Mouse (Mus musculus) mature B cell (primary cell): ENCODE results near the gene Plxnb1.

Experiments
- in situ Hi-C: fragments of 300-500 bp; cut with MboI; formaldehyde crosslinking; loops from 2 replicates; pipeline ENCODE4 v1.14.3; 2019

Gene Plxnb1

DNA sequence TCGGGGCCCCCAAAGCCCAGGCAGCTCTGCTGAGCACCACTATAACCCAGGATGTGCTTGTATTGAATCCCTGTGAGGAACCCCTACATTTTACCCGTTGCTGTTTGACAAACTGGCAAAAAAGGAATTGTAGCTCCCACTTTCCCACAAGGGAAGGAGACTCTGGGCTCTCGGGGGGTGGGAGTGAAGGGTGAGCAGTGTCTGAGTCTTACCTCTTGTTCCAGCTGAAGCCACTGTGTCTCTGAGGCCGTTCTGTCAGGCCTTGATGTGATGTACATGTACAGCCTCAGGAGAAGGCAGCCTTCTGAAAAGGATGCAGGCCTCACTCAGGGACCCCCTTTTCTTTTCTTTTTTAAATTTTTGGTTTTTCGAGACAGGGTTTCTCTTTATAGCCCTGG, 34.3 kb upstream of the Plxnb1 start:
- in situ Hi-C loops = loop anchor here (10.0 kb wide), 1 partner anchor 56 kb away; no protein-coding TSS in a partner anchor

- in situ Hi-C loops = loop anchor here (10.0 kb wide), 1 partner anchor 63 kb away; no protein-coding TSS in a partner anchor
Observed at GRCm38 (mm10) chr9:109068095-109068735, 27.0 kb upstream of the Plxnb1 start.

GRCm38 (mm10) chr9:109073661-109074573, 21.3 kb upstream of the Plxnb1 start, which contains the start of gene Atrip:
Atrip (minus strand) TSS chr9:109074124.
- in situ Hi-C loops = no loop called here

DNA sequence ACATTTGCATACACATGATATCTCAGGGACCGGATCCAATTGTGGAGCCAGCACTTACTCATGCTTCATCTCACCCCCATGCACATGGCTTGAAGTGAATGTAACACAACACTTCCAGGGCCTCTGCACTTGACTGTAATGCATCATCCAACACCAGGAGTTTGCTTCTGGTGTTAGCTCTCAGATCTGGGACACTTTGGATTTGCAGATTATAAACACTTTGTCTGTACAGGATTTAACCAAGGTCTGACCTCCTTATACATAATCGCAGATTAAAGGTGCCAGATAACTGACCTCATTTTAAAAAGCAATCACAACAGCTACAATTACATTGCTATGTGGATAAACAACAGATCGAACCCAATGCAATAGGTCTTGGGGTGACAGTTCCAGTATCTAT, 14.7 kb upstream of the Plxnb1 start:
- in situ Hi-C loops = no loop called here

DNA sequence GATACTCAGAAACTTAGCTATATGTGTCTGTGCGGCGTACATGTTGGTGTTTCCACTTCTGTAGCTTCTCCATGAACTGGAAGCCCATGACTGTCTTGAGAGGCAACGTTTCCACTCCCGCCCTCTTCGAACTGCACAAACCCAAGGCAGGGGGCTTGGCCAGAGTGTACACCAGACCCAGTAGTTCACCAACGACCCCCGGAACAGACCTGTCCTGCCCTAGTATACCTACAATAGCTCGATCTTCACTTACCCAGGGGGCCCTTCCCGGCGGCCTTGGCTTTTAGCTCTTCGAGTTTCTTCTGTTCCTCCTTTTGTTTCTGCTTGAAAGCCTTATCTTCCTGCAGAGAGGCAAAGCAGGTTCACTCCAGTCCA, 13.5 kb upstream of the Plxnb1 start:
- in situ Hi-C loops = no loop called here

GRCm38 (mm10) chr9:109082124-109082800, 12.9 kb upstream of the Plxnb1 start, which contains the start of the genes Ccdc51 and Tma7:
Ccdc51 (plus strand) TSS chr9:109082493.
Tma7 (minus strand) TSS chr9:109082587.
- in situ Hi-C loops = no loop called here

DNA sequence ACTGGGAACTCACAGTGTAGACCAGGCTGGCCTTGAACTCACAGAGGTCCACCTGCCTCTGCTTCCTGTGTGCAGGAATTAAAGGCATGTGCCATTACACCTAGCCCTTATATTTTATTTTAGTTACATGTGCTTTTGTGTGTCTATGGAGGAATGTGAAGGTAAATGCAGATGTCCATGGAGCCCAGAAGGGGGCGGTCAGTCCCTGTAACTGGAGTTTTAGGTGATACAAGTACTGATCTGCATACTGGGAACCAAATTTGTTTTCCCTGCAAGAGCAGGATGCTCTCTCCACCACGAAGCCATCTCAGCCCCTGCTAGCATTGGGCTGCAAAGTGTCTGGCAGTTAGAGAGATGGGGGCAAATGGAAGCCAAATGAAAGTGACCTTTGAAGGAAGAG, 10.3 kb upstream of the Plxnb1 start:
- in situ Hi-C loops = no loop called here

GRCm38 (mm10) chr9:109087987-109088386, 7.2 kb upstream of the Plxnb1 start:
- in situ Hi-C loops = no loop called here

DNA sequence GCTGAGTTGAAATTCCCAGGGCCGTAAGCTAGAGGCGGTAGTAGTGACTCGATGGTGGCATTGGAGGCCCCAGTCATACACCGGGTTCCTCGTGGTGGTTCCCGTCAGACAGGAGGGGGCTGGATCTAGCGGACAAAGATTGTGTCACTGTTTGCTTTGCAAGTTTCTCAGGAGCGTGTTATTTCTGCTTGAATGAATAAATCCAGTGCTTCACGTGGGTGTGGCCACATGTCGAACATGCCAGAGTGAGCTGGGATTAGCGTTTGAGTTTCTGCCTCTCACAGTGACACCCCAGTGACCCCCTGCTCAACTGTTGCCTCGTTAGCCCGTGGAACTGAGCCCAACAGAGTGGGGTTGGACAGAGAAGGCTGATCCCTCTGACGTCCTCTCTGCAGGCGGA, 4.7 kb upstream of the Plxnb1 start:
- in situ Hi-C loops = no loop called here

GRCm38 (mm10) chr9:109091802-109092201, 3.4 kb upstream of the Plxnb1 start:
- in situ Hi-C loops = no loop called here

DNA sequence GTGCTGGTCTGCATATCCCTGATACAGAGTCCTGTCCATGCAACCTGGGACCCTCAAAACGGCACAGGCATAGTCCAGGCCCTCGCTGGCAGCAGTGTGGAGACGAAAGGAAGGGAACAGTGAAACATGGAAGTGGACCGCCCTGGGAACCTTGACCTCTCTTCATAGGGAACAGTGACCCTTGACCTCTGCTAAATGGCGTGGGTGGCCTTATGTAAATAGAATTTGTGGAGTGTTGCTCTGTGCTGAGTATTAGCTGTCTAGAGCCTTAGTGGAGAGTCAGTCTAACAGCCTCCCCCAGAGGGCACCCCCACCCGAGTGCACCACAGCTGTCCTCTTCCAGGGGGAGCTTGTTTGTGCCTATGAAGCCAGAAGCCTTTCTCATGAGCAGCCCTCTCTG, 2.4 kb upstream of the Plxnb1 start:
- in situ Hi-C loops = no loop called here

- in situ Hi-C loops = no loop called here
Observed at GRCm38 (mm10) chr9:109093786-109094552, 1.2 kb upstream of the Plxnb1 start.

GRCm38 (mm10) chr9:109094553-109095136, 544 bp upstream of the Plxnb1 start:
- in situ Hi-C loops = no loop called here

DNA sequence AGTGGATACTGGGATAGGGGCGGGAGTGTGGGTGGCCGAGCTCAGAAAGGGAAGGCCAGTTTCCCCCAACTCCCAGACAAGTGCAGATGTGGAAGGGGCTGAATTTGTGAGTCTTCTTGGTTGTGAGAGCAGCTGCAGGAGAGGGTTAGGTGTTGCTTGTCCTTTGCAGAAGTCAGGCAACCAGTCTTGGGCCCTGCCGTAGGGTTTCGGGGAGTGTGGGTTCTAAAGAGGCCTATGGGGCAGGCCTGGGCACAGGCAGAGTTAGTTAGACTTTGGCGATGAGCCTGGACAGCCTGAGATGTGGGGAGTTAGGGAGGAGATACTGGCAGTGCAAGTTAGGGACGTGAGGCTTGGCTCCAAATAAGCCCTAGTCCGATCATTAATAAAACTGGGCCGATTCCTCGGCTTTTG, 1.1 kb downstream of the Plxnb1 start:
- in situ Hi-C loops = no loop called here

DNA sequence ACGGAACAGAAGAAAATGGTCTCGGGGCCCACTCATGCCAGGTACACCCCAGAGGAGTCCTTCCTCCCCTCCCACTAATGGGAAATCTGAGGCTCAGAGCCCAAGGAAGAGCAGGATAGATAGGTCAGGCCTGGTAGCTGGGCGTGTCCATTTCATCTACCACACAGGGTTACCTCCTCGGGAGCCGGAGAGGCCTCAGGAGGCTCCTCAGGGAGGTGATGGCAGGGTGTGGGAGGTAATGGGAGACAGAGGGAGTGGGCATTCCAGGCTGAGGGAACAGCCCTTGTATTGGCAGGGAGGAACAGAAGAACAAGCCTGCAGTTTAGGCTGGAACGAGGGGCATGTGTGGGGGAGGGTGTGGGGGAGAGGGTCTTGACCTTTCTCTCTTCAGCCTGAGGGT, 1.7 kb downstream of the Plxnb1 start:
- in situ Hi-C loops = no loop called here

- in situ Hi-C loops = no loop called here
Observed at GRCm38 (mm10) chr9:109097291-109097690, 2.1 kb downstream of the Plxnb1 start.

DNA sequence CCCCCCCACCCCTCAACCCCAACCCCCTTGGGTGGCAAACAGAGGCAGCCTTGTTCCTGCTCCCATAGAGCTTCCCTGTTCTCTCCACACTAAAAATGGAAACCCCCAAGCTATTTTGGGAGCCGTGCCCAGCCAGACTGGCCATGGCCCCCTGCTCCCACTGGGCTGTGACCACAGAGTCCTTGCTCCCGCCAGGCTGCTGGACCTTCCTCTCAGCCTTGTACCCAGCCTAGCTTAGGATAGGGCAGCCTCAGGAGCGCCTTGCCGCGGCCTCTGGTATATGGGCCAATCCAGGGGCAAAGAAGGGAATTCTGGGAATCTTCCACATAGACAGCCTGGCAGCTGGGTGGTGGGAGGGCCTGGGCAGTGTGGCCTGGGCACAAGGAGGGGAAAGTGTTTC, 2.6 kb downstream of the Plxnb1 start:
- in situ Hi-C loops = no loop called here

DNA sequence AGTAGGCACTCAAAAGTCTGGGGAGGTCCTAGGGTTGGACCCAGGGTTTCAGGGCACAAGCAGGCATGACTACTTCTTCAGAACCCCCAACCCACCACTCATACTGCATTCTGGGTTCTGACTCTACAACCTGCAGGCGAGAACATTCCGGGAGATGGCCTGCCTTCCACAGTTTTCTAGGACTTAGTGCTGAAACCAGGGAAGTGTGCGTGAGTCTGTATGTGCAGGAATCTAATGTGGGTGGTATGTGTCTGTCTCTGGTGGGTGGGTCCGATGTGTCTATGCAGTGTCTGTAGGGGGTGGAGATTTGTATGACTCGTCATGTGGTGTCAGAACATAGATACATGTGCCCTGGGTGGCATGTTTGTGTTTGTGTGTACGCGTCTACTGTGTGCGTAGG, 3.2 kb downstream of the Plxnb1 start:
- in situ Hi-C loops = no loop called here

DNA sequence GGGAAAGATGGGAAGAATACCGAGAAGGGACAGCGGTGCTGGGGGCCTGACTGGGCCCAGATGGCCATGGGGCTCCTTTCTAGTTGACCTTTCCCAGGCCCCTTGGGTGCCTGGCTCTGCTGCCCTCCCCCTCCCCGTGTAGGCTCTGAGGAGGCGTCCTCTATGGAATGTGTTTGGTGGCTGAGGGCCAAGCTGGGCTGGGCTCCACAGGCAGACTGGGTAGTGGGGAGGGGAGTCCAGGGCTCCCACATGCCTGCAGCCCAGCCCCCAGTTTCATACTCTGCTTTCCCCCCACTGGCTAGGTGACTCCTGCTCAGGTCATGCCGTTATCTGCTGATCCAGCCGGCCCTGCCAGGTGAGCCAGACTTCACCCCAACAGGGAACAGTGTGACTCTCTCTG, 3.8 kb downstream of the Plxnb1 start:
- in situ Hi-C loops = no loop called here

DNA sequence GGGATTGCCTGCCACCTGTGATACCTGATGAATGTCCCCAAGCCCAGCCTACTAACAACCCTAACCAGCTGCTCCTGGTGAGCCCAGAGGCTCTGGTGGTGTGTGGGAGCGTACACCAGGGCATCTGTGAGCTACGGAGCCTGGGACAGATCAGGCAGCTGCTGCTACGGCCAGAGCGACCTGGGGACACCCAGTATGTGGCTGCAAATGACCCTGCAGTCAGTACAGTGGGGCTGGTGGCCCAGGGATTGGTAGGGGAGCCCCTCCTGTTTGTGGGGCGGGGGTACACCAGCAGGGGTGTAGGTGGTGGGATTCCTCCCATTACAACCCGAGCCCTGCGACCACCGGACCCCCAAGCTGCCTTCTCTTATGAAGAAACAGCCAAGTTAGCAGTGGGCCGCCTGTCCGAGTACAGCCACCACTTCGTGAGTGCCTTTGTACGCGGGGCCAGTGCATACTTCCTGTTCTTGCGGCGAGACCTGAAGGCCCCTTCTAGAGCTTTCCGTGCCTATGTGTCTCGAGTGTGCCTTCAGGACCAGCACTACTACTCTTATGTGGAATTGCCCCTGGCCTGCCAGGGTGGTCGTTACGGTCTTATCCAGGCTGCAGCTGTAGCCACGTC, 5.2 kb downstream of the Plxnb1 start:
- in situ Hi-C loops = no loop called here

DNA sequence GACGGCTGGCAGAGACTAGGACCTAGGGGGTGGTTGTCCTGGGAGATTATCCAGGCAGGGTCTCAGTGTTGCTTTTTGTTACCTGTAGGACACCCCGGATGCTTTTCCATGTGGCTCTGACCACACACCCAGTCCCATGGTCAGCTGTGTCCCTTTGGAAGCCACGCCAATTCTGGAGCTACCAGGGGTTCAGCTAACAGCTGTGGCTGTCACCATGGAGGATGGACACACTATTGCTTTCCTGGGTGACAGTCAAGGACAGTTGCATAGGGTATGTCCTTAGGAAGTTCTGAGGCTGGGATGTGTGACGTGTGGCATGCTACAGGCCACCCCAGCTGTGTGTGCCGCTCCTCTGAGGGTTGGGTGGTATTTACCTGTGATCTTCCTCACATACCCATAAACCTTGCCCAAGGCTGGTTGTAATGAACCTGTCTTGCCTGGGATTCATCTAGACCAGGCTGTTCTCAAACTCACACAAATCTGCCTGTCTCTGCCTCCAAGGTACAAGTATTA, 6.8 kb downstream of the Plxnb1 start:
- in situ Hi-C loops = no loop called here
